Mouse (Mus musculus): ENCODE results near the gene Tdrd3.

The Tdrd3 gene

GRCm38 (mm10) chr14:87451645-87452443, 35.4 kb downstream of the Tdrd3 start:
- DNase-seq (ENCODE audit: extremely low read depth, insufficient read length, low spot score): no peak

- no peak for DNase-seq (ENCODE audit: extremely low read depth, insufficient read length, low spot score)
These were observed 39.3 kb downstream of the Tdrd3 start for GRCm38 (mm10) chr14:87455630-87456175.

GRCm38 (mm10) chr14:87459777-87460176, 43.3 kb downstream of the Tdrd3 start:
- DNase-seq (ENCODE audit: extremely low read depth, insufficient read length, low spot score): no peak

GRCm38 (mm10) chr14:87461543-87461942, 45.1 kb downstream of the Tdrd3 start:
- DNase-seq (ENCODE audit: extremely low read depth, insufficient read length, low spot score): no peak

- no peak for DNase-seq (ENCODE audit: extremely low read depth, insufficient read length, low spot score)
These were observed 47.7 kb downstream of the Tdrd3 start for GRCm38 (mm10) chr14:87463963-87464654.

- no peak for DNase-seq (ENCODE audit: extremely low read depth, insufficient read length, low spot score)
These were observed 48.2 kb downstream of the Tdrd3 start for GRCm38 (mm10) chr14:87464655-87465054.

- DNase-seq (ENCODE audit: extremely low read depth, insufficient read length, low spot score): no peak
These were observed 51.1 kb downstream of the Tdrd3 start for GRCm38 (mm10) chr14:87467586-87467985.

GRCm38 (mm10) chr14:87471521-87471920, 55.1 kb downstream of the Tdrd3 start:
- DNase-seq (ENCODE audit: extremely low read depth, insufficient read length, low spot score): no peak

- DNase-seq (ENCODE audit: extremely low read depth, insufficient read length, low spot score): no peak
These were observed 56.3 kb downstream of the Tdrd3 start for GRCm38 (mm10) chr14:87472782-87473181.

- no peak for DNase-seq (ENCODE audit: extremely low read depth, insufficient read length, low spot score)
These were observed 59.4 kb downstream of the Tdrd3 start for GRCm38 (mm10) chr14:87475721-87476359.

- no peak for DNase-seq (ENCODE audit: extremely low read depth, insufficient read length, low spot score)
These were observed 62.0 kb downstream of the Tdrd3 start for GRCm38 (mm10) chr14:87478339-87478951.

GRCm38 (mm10) chr14:87485888-87486287, 69.4 kb downstream of the Tdrd3 start:
- DNase-seq (ENCODE audit: extremely low read depth, insufficient read length, low spot score): no peak

GRCm38 (mm10) chr14:87497955-87498594, 81.6 kb downstream of the Tdrd3 start:
- DNase-seq (ENCODE audit: extremely low read depth, insufficient read length, low spot score): no peak

GRCm38 (mm10) chr14:87505924-87506323, 89.5 kb downstream of the Tdrd3 start:
- DNase-seq (ENCODE audit: extremely low read depth, insufficient read length, low spot score): no peak

- DNase-seq (ENCODE audit: extremely low read depth, insufficient read length, low spot score): no peak
These were observed 98.8 kb downstream of the Tdrd3 start for GRCm38 (mm10) chr14:87515281-87515680.

GRCm38 (mm10) chr14:87517381-87517780, 100.9 kb downstream of the Tdrd3 start:
- no peak for DNase-seq (ENCODE audit: extremely low read depth, insufficient read length, low spot score)

- DNase-seq (ENCODE audit: extremely low read depth, insufficient read length, low spot score): no peak
These were observed 115.4 kb downstream of the Tdrd3 start for GRCm38 (mm10) chr14:87531847-87532246.

GRCm38 (mm10) chr14:87537127-87537819, 120.8 kb downstream of the Tdrd3 start:
- no peak for DNase-seq (ENCODE audit: extremely low read depth, insufficient read length, low spot score)

- no peak for DNase-seq (ENCODE audit: extremely low read depth, insufficient read length, low spot score)
These were observed 133.5 kb downstream of the Tdrd3 start for GRCm38 (mm10) chr14:87549986-87550385.

GRCm38 (mm10) chr14:87552211-87552610, 135.8 kb downstream of the Tdrd3 start:
- peak; percentile 43 for DNase-seq (ENCODE audit: extremely low read depth, insufficient read length, low spot score)

Measured in 3134 (cell line).